Mouse (Mus musculus) midbrain, postnatal 0 days (tissue): ENCODE measurements around the gene Trak1. TPM values are rescaled to one million over a fixed set of nuclear protein-coding genes. Genes with fewer than 3 reads are reported as not detected.
A peak's percentile ranks its signal among the peaks of the same experiment; 100 is the strongest.

ENCODE experiments used
- ATAC-seq: fragments of 200-750 bp; cut with Nextera tagmentation; 2 replicates; pipeline ENCODE4 v1.8.0; 2017; ENCODE audit warnings: moderate number of reproducible peaks, mild to moderate bottlenecking, moderate TSS enrichment, moderate library complexity; ENCODE audit not compliant: low FRiP score
- DNase-seq: peaks from one replicate; pipeline ENCODE4 v3.0.0-alpha.2; 2015; ENCODE audit warnings: low spot score
- H3K27ac ChIP-seq: fragments of 300-500 bp; sonication (generic); 2 replicates; pipeline ENCODE4 v1.5.1; 2014; ENCODE audit warnings: low read depth, mild to moderate bottlenecking, low read length, mixed read lengths
- H3K27me3 ChIP-seq: fragments of 300-500 bp; sonication (generic); 2 replicates; pipeline ENCODE4 v1.6.1; 2014; ENCODE audit warnings: low read length, control low read depth, mixed read lengths; ENCODE audit not compliant: insufficient read depth
- H3K36me3 ChIP-seq: fragments of 300-500 bp; sonication (generic); 2 replicates; pipeline ENCODE4 v1.6.1; 2014; ENCODE audit warnings: low read length, control low read depth, mixed read lengths; ENCODE audit not compliant: insufficient read depth
- H3K4me1 ChIP-seq: fragments of 300-500 bp; sonication (generic); 2 replicates; pipeline ENCODE4 v1.6.1; 2014; ENCODE audit warnings: mild to moderate bottlenecking, control low read depth, antibody characterized with exemption, low read length, mixed read lengths; ENCODE audit not compliant: insufficient read depth
- H3K4me2 ChIP-seq: fragments of 300-500 bp; sonication (generic); 2 replicates; pipeline ENCODE4 v1.6.1; 2014; ENCODE audit warnings: low read depth, mild to moderate bottlenecking, low read length, mixed read lengths; ENCODE audit not compliant: poor library complexity, severe bottlenecking
- H3K4me3 ChIP-seq: fragments of 300-500 bp; sonication (generic); 2 replicates; pipeline ENCODE4 v1.5.1; 2014; ENCODE audit warnings: low read depth, mild to moderate bottlenecking, low read length, moderate library complexity
- H3K9ac ChIP-seq: fragments of 300-500 bp; sonication (generic); replicated peaks from 2 replicates; pipeline ENCODE4 v1.6.1; 2014; ENCODE audit warnings: mild to moderate bottlenecking, low read length, moderate library complexity, mixed read lengths; ENCODE audit not compliant: poor library complexity, severe bottlenecking
- H3K9me3 ChIP-seq: fragments of 300-500 bp; sonication (generic); 2 replicates; pipeline ENCODE4 v1.6.1; 2016; ENCODE audit warnings: low read length, control low read depth
- CTCF ChIP-seq: IDR thresholded peaks from 2 replicates; pipeline ENCODE4 v1.5.1; 2016; ENCODE audit warnings: antibody characterized with exemption, mild to moderate bottlenecking
- WGBS: fragments of 180-500 bp; shearing (Covaris S2); extraction: QIAGEN DNeasy Blood & Tissue Kit; methylation state at CpG from one replicate; pipeline ENCODE4 v1.1.7; 2014; 5-methylcytosine and 5-hydroxymethylcytosine counted together
- polyA plus RNA-seq: library from polyadenylated mRNA; unstranded; fragments of >200 nt; fragmentation: Nextera tagmentation; extraction: Ambion mirVana; gene quantifications from 2 replicates; pipeline ENCODE4 v1.2.1, GENCODE M21; 2015
- total RNA-seq: library from RNA; depleted of rRNA; stranded (reverse); fragments of >200 nt; gene quantifications from 2 replicates; pipeline ENCODE4 v1.2.3, GENCODE M21; 2014

The Trak1 gene
- total and polyA plus RNA-seq, 2 experiments from 2014 or later = 61.6 to 154 TPM

- no peak overlapping the region for H3K4me2 ChIP-seq
- no peak overlapping the region for H3K27ac ChIP-seq
- ATAC-seq (no peak), DNase-seq (no peak)
- peaks cover 2% of the 10 kb centered on the region; the same call in 1 of the 2 replicates for H3K4me1 ChIP-seq
- H3K4me3 ChIP-seq = no peak overlapping the region
- no peaks in the 10 kb centered on the region for H3K9me3 ChIP-seq
- WGBS = 76% methylated on average over 14 of the region's 14 CpGs
- no peak overlapping the region for H3K9ac ChIP-seq
- H3K36me3 ChIP-seq = no peaks in the 10 kb centered on the region
- no peaks in the 10 kb centered on the region for H3K27me3 ChIP-seq
- TF ChIP-seq CTCF = peak; percentile 47
Measured at GRCm38 (mm10) chr9:121343122-121343876, 46.0 kb downstream of the Trak1 start.

DNA sequence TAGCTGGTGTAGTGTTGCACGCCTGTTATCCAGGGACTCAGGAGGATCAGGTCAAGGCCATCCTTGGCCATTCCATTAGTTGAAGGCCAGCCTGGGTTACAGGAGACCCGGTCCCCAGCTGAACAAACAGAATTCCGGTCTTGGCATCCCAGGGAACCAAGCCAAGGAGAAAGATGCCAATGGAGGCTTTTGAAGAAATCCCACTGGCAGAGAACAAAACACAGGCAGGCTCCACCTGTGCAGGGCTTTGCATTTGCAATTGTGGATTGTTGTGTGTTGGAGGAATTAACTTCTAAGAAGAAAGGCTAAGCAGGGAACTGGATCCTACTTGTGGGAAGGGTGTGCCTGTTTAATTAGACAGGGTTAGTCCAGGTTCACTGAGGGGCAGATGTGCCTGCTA, 47.0 kb downstream of the Trak1 start:
- no peak for DNase-seq
- Histone ChIP-seq H3K9me3 (no peaks in the 10 kb centered on the region), H3K27me3 (no peaks in the 10 kb centered on the region), H3K4me3 (no peak overlapping the region), H3K4me2 (no peak overlapping the region), H3K36me3 (no peaks in the 10 kb centered on the region), H3K9ac (no peak overlapping the region), H3K27ac (no peak overlapping the region), H3K4me1 (peaks cover 5% of the 10 kb centered on the region; the same call in 1 of the 2 replicates)
- no peak for ATAC-seq
- WGBS = 33% methylated on average over 3 of the region's 3 CpGs
- no peak for TF ChIP-seq CTCF

- ATAC-seq (no peak), DNase-seq (no peak)
- no peak for TF ChIP-seq CTCF
- WGBS = 91% methylated on average over 15 of the region's 15 CpGs
- Histone ChIP-seq H3K4me3 (no peak overlapping the region), H3K9me3 (no peaks in the 10 kb centered on the region), H3K27me3 (no peaks in the 10 kb centered on the region), H3K27ac (no peak overlapping the region), H3K36me3 (no peaks in the 10 kb centered on the region), H3K4me2 (no peak overlapping the region), H3K9ac (no peak overlapping the region), H3K4me1 (peaks cover 5% of the 10 kb centered on the region; the same call in 1 of the 2 replicates)
Measured at GRCm38 (mm10) chr9:121345427-121346130, 48.3 kb downstream of the Trak1 start.

DNA sequence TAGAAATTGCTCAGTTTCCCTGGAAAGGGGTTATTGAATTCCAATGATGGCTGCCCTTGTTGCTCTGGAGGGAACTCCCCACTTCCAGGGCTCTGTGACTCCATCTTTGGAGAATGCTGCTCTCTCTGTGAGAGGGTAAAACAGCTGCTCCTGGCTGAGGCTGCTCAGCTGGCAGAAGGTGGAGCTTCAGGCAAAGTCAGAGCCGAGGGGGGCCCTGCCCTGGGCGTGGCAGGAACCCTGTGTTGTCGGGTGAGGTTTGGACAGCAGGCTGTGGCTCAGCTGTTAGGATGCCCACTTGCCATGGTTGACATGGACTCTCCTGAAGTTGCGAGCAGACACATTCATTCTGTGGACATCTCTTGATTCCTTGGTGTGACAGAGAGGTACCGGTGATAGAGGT, 49.3 kb downstream of the Trak1 start:
- H3K4me2 ChIP-seq = no peak overlapping the region
- H3K27me3 ChIP-seq = no peaks in the 10 kb centered on the region
- no peak for TF ChIP-seq CTCF
- no peaks in the 10 kb centered on the region for H3K36me3 ChIP-seq
- DNase-seq (no peak), ATAC-seq (no peak)
- H3K9ac ChIP-seq = no peak overlapping the region
- H3K27ac ChIP-seq = no peak overlapping the region
- WGBS = 72% methylated on average over 5 of the region's 5 CpGs
- H3K4me1 ChIP-seq = peaks cover 8% of the 10 kb centered on the region; the same call in 1 of the 2 replicates
- H3K4me3 ChIP-seq = no peak overlapping the region
- no peaks in the 10 kb centered on the region for H3K9me3 ChIP-seq

- DNase-seq (peak; percentile 41), ATAC-seq (no peak)
- Histone ChIP-seq H3K4me2 (no peak overlapping the region), H3K9ac (no peak overlapping the region; the same call in 1 of the 2 replicates), H3K27ac (peak overlapping the region; percentile 68), H3K9me3 (no peaks in the 10 kb centered on the region), H3K27me3 (no peaks in the 10 kb centered on the region), H3K4me3 (no peak overlapping the region), H3K36me3 (no peaks in the 10 kb centered on the region), H3K4me1 (peaks cover 8% of the 10 kb centered on the region; the same call in 1 of the 2 replicates)
- 28% methylated on average over 10 of the region's 10 CpGs for WGBS
- no peak for TF ChIP-seq CTCF
Measured at GRCm38 (mm10) chr9:121347981-121348380, 50.7 kb downstream of the Trak1 start.

DNA sequence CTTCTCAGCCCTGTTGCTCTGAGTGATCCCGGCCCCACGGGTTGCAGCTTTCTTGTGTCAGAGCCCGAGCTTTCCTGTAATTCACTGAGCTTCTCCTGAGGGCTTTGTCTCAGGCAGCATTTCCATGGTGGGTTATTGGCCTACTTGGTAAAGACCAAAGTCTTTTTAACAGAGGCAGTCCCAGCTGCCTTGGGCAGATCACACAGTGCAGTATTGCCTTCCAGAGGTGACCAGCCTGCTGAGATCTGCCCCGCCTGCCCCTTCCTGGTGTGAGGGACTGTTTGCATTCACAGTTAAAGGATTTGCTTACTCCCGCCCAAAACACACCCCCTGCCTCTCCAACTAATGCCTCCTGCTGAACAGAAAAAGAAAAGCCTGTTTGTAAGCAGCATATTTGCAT, 51.2 kb downstream of the Trak1 start:
- H3K4me1 ChIP-seq = peaks cover 8% of the 10 kb centered on the region; the same call in 1 of the 2 replicates
- no peak overlapping the region for H3K4me3 ChIP-seq
- peak overlapping the region; percentile 68 for H3K27ac ChIP-seq
- no peak overlapping the region for H3K4me2 ChIP-seq
- ATAC-seq (peak; percentile 54), DNase-seq (peak; percentile 35)
- no peak for TF ChIP-seq CTCF
- no peaks in the 10 kb centered on the region for H3K27me3 ChIP-seq
- no peak overlapping the region for H3K9ac ChIP-seq
- WGBS = 9% methylated on average over 5 of the region's 5 CpGs
- no peaks in the 10 kb centered on the region for H3K36me3 ChIP-seq
- H3K9me3 ChIP-seq = no peaks in the 10 kb centered on the region
